Mouse (Mus musculus) left cerebral cortex, adult 2 months (tissue): Measurements from ENCODE around the gene Gsdmc3. TPM values are rescaled to one million over a fixed set of nuclear protein-coding genes. Genes with fewer than 3 reads are reported as not detected.
A peak's percentile ranks its signal among the peaks of the same experiment; 100 is the strongest.
"Not testable (repeated sequence)": the region's sequence is repeated elsewhere in the genome, so short reads cannot be mapped to it uniquely, and the experiment has no call there.

Experiments
- DNase-seq, 2 experiments: peaks; one replicate each; pipeline ENCODE4 v3.0.0; 2021 to 2022; ENCODE audit warnings: low spot score in 2 of 2, mixed read lengths in 1 of 2; ENCODE audit errors: extremely low spot score in 1 of 2
- H3K27ac ChIP-seq: fragments of 200-600 bp; 2 replicates; pipeline ENCODE4 v1.8.1; 2022
- H3K4me3 ChIP-seq: fragments of 200-600 bp; 2 replicates; pipeline ENCODE4 v1.8.1; 2022
- CTCF ChIP-seq: fragments of 200-600 bp; IDR thresholded peaks from 2 replicates; pipeline ENCODE4 v1.8.1; 2022; ENCODE audit warnings: antibody characterized with exemption, mild to moderate bottlenecking, moderate library complexity
- intact Hi-C: fragments of 180-260 bp; cut with DNase I; formaldehyde crosslinking; loops from one replicate; pipeline ENCODE4 v1.15.1; 2025
- long read RNA-seq, 2 experiments: library from polyadenylated mRNA; stranded (forward); transcript quantifications; one replicate each; pipeline ENCODE4 v2.0.0; 2021; ENCODE audit warnings: borderline mapping rate in 2 of 2
- total RNA-seq, 2 experiments: library from RNA; stranded (reverse); gene quantifications; 2 replicates each; pipeline ENCODE4 v1.2.3; 2021

Gene Gsdmc3
- not detected for total RNA-seq
- long read RNA-seq, experiment 1 = 0 reads
- long read RNA-seq, experiment 2 = 0 reads

GRCm38 (mm10) chr15:63878458-63878857 is at the start of gene Gsdmc3:
Gene Gsdmc3 (minus strand): TSS chr15:63878558.
- H3K27ac ChIP-seq, DNase-seq, H3K4me3 ChIP-seq, intact Hi-C loops: not testable (repeated sequence)

DNA sequence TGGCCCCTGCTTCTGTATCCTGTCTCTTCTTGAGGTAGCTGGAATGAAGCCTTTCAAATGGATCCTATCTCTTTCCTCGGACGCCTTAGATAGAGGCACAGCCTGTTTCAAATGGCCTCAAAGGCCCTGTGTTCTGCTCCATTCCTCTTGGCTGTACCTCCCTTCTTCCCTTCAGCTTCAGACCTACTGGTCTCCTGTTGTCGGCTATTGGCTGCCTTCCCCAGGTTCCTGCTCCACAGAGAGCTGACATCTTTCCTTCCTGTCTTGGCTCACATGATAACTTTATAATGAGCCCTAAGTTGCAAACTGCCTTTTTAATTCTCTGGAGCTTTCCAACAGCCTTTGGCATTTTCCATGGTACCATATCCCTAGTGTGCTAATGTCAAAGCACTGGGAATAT is 47.8 kb upstream of the Gsdmc3 start:
- no peak for DNase-seq
- intact Hi-C loops = no loop called here
- TF ChIP-seq CTCF = no peak
- Histone ChIP-seq H3K27ac (no peak overlapping the region), H3K4me3 (no peak overlapping the region)

- no peak for TF ChIP-seq CTCF
- DNase-seq = no peak
- Histone ChIP-seq H3K27ac (no peak overlapping the region), H3K4me3 (no peak overlapping the region)
- intact Hi-C loops = no loop called here
Measured at GRCm38 (mm10) chr15:63924484-63924883, 46.1 kb upstream of the Gsdmc3 start.

- DNase-seq, H3K4me3 ChIP-seq, H3K27ac ChIP-seq, intact Hi-C loops: not testable (repeated sequence)
Measured at GRCm38 (mm10) chr15:63921618-63922017, 43.3 kb upstream of the Gsdmc3 start.

- H3K4me3 ChIP-seq, H3K27ac ChIP-seq, DNase-seq, intact Hi-C loops: not testable (repeated sequence)
Measured at GRCm38 (mm10) chr15:63919728-63920127, 41.4 kb upstream of the Gsdmc3 start.

DNA sequence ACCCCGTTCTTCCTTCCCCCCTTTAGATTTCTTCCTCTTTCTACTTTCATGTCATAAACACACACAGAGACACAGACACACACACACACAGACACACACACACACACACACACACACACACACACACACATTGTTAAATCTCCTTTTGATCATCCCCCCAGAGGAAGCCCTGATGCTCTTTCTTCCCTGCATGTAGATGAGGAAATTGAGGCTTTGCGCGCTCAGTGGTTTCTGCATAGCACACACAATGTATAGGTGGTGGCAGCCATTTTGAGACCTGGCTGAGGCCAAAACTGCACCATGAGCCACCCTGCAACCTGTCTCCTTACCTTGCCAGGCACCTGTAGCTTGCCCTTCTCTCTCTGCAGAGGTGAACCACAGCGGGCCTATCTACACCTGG is 38.2 kb upstream of the Gsdmc3 start:
- H3K4me3 ChIP-seq, DNase-seq, intact Hi-C loops, H3K27ac ChIP-seq: not testable (repeated sequence)

DNA sequence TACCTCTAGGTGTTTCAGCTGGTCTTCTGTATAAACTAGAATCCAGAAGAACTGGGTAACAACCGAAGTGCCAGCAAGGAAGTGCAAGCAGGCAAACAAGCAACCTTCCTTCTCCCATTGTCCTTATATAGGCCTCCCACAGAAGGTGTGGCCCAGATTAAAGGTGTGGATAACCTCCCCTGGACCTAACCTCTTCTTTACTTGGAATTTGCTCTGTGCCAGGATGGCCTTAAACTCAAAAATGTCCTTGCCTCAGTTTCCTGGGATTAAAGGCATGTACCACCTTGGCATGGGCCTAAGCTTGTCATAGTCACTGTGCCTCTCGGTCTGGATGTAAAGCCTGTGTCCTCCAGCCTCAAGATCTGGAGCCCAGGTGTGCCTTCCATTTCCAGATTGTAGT is 33.8 kb upstream of the Gsdmc3 start, which contains the start of gene Gsdmc4:
Gene Gsdmc4 (minus strand): TSS at position 101 of the 400 bp plus-strand sequence.
- H3K27ac ChIP-seq, intact Hi-C loops, DNase-seq, H3K4me3 ChIP-seq: not testable (repeated sequence)

- intact Hi-C loops, DNase-seq, H3K27ac ChIP-seq, H3K4me3 ChIP-seq: not testable (repeated sequence)
Measured at GRCm38 (mm10) chr15:63909896-63910295, 31.5 kb upstream of the Gsdmc3 start.

DNA sequence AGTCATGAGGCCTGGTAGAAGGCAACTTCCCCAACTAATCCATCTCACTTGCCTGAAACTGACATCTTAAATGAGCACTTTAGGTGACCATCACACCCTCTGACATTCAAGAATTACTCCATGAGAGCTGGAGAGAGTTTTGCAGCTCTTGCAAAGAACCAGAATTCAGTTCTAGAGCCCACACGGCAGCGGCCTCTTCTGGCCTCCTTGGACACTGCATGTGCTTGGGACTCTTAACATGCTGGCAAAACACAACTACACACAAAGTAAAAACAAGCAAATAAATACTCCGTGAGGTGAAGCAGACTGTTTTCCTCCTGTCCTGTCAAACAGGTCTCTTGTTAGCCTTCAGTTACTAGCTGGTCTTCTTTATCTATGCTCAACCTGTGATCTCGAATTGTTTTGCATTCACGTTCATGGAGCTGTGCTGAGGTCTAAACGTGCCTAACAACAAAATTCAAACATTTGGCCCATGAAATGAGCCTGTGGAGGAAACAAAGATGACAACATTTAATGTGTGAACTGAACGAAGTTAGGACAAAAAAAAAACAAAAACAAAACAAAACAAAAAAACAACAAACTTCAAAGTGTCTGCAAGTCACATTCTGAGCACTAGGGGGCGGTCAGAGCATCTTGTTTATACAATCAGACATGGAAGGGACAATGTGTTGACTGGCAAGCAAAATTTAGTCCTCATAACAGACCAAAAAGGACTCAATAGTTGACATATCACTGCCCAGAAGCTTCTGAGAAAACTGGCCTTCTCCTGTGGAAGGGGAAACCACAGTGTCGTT is 17.4 kb upstream of the Gsdmc3 start:
- intact Hi-C loops, DNase-seq, H3K4me3 ChIP-seq, H3K27ac ChIP-seq: not testable (repeated sequence)
- peak; percentile 45 for TF ChIP-seq CTCF

- H3K4me3 ChIP-seq, intact Hi-C loops, H3K27ac ChIP-seq, DNase-seq: not testable (repeated sequence)
Measured at GRCm38 (mm10) chr15:63888440-63888839, 10.1 kb upstream of the Gsdmc3 start.

DNA sequence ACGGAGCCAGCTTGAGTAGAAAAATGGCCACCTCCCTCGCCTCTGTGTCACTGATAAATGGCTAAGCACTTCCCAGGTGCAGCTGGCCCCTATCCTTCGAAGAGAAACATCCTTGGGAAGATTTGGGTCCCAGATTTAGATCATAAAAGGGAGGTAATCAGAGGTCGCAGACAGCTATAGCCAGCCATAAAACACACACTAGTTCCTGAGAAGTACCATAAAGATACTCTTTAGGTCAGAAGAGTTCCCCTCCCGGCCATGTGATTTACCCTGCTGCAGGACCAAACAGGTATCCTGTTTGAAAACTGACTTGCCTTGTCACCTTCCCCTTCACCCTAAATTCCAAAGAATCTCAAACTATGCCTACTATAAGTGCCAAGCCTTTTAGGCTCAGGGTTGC is 9.6 kb upstream of the Gsdmc3 start:
- H3K27ac ChIP-seq, DNase-seq, intact Hi-C loops: not testable (repeated sequence)

GRCm38 (mm10) chr15:63876160-63876559 is 2.2 kb downstream of the Gsdmc3 start:
- DNase-seq, intact Hi-C loops, H3K27ac ChIP-seq, H3K4me3 ChIP-seq: not testable (repeated sequence)

More for the DNA sequence above, 9.6 kb upstream of the Gsdmc3 start:
- not testable (repeated sequence) for H3K4me3 ChIP-seq

- TF ChIP-seq CTCF = peak; percentile 27; the same call in 1 of the 2 replicates
- H3K4me3 ChIP-seq, DNase-seq, intact Hi-C loops, H3K27ac ChIP-seq: not testable (repeated sequence)
Measured at GRCm38 (mm10) chr15:63861965-63862364, 16.4 kb downstream of the Gsdmc3 start.

Other genes starting within 250 kb of the Gsdmc3 start
- not detected for gene Gsdmc2, start 33.4 kb downstream of the Gsdmc3 start, total RNA-seq
- not detected for gene Gsdmc4, start 33.7 kb upstream of the Gsdmc3 start, total RNA-seq
- gene Fam49b, start 181.9 kb upstream of the Gsdmc3 start, total RNA-seq = 100 to 1,000 TPM; 168 to 189 TPM